Mouse (Mus musculus) intestine, embryonic 16.5 days (tissue): ENCODE measurements around the gene Smu1. TPM values are rescaled to one million over a fixed set of nuclear protein-coding genes. Genes with fewer than 3 reads are reported as not detected.
A peak's percentile ranks its signal among the peaks of the same experiment; 100 is the strongest.
"Not testable (repeated sequence)": the region's sequence is repeated elsewhere in the genome, so short reads cannot be mapped to it uniquely, and the experiment has no call there.

Experiments
- ATAC-seq: fragments of 200-750 bp; cut with Nextera tagmentation; 2 replicates; pipeline ENCODE4 v1.8.0; 2017; ENCODE audit warnings: moderate TSS enrichment, moderate library complexity
- H3K27ac ChIP-seq: fragments of 300-500 bp; sonication (generic); 2 replicates; pipeline ENCODE4 v1.5.1; 2014; ENCODE audit warnings: mild to moderate bottlenecking, low read length
- H3K27me3 ChIP-seq: fragments of 300-500 bp; sonication (generic); replicated peaks from 2 replicates; pipeline ENCODE4 v1.6.1; 2014; ENCODE audit warnings: low read length, control low read depth, mixed read lengths; ENCODE audit not compliant: control insufficient read depth, insufficient read depth
- H3K36me3 ChIP-seq: fragments of 300-500 bp; sonication (generic); 2 replicates; pipeline ENCODE4 v1.6.1; 2014; ENCODE audit warnings: low read length, control low read depth; ENCODE audit not compliant: control insufficient read depth, insufficient read depth
- H3K4me1 ChIP-seq: fragments of 300-500 bp; sonication (generic); 2 replicates; pipeline ENCODE4 v1.6.1; 2014; ENCODE audit warnings: low read length, control low read depth, mixed read lengths; ENCODE audit not compliant: control insufficient read depth, insufficient read depth
- H3K4me2 ChIP-seq: fragments of 300-500 bp; sonication (generic); 2 replicates; pipeline ENCODE4 v1.6.1; 2014; ENCODE audit warnings: low read depth, low read length, control low read depth
- H3K4me3 ChIP-seq: fragments of 300-500 bp; sonication (generic); 2 replicates; pipeline ENCODE4 v1.5.1; 2014; ENCODE audit warnings: mild to moderate bottlenecking, low read length
- H3K9ac ChIP-seq: fragments of 300-500 bp; sonication (generic); 2 replicates; pipeline ENCODE4 v1.6.1; 2014; ENCODE audit warnings: low read depth, low read length
- H3K9me3 ChIP-seq: fragments of 300-500 bp; sonication (generic); 2 replicates; pipeline ENCODE4 v1.6.1; 2016; ENCODE audit warnings: low read length, control low read depth; ENCODE audit not compliant: control insufficient read depth
- WGBS: fragments of 180-500 bp; shearing (Covaris S2); extraction: QIAGEN DNeasy Blood & Tissue Kit; methylation state at CpG from one replicate; pipeline ENCODE4 v1.1.7; 2014; 5-methylcytosine and 5-hydroxymethylcytosine counted together
- polyA plus RNA-seq: library from polyadenylated mRNA; unstranded; fragments of >200 nt; fragmentation: Nextera tagmentation; extraction: Ambion mirVana; gene quantifications from 2 replicates; pipeline ENCODE4 v1.2.1, GENCODE M21; 2015

The Smu1 gene
- polyA plus RNA-seq, result 136 and 145 TPM in 2 replicates

- no peaks in the 10 kb centered on the region for H3K27me3 ChIP-seq
- H3K27ac ChIP-seq, result peak within 1 kb of the TSS; percentile 54; the same call in 1 of the 2 replicates
- 0% methylated on average over 40 of the region's 40 CpGs for WGBS
- H3K4me3 ChIP-seq, result peak within 1 kb of the TSS; percentile 100
- peaks cover 10% of the 10 kb centered on the region; the same call in 1 of the 2 replicates for H3K36me3 ChIP-seq
- no peaks in the 10 kb centered on the region for H3K4me1 ChIP-seq
- H3K9ac ChIP-seq, result peak within 1 kb of the TSS; percentile 90
- no peaks in the 10 kb centered on the region for H3K9me3 ChIP-seq
- peak; percentile 99 for ATAC-seq
- peak within 1 kb of the TSS; percentile 54 for H3K4me2 ChIP-seq
Measured at GRCm38 (mm10) chr4:40757780-40758420, at the start of gene Smu1. TSS of gene Smu1 (minus strand) at chr4:40757923.

- no peaks in the 10 kb centered on the region for H3K4me1 ChIP-seq
- ATAC-seq, result no peak
- no peaks in the 10 kb centered on the region for H3K9me3 ChIP-seq
- no peak overlapping the region for H3K27ac ChIP-seq
- 81% methylated on average over 4 of the region's 4 CpGs for WGBS
- no peak overlapping the region for H3K4me3 ChIP-seq
- H3K27me3 ChIP-seq, result no peaks in the 10 kb centered on the region
- H3K9ac ChIP-seq, result no peak overlapping the region
- H3K4me2 ChIP-seq, result no peak overlapping the region
- 0 out of 2 replicates have a peak, but pooled peaks cover 4% of the 10 kb centered on the region for H3K36me3 ChIP-seq
Measured at GRCm38 (mm10) chr4:40807382-40807781, 49.7 kb upstream of the Smu1 start.

- Histone ChIP-seq H3K27ac (no peak overlapping the region), H3K9ac (no peak overlapping the region), H3K36me3 (0 out of 2 replicates have a peak, but pooled peaks cover 4% of the 10 kb centered on the region), H3K4me3 (no peak overlapping the region), H3K9me3 (no peaks in the 10 kb centered on the region), H3K4me2 (no peak overlapping the region), H3K4me1 (no peaks in the 10 kb centered on the region), H3K27me3 (no peaks in the 10 kb centered on the region)
- 91% methylated on average over 8 of the region's 8 CpGs for WGBS
- ATAC-seq, result no peak
Measured at GRCm38 (mm10) chr4:40805401-40805800, 47.7 kb upstream of the Smu1 start.

- Histone ChIP-seq H3K4me1 (no peaks in the 10 kb centered on the region), H3K36me3 (0 out of 2 replicates have a peak, but pooled peaks cover 4% of the 10 kb centered on the region), H3K9me3 (no peaks in the 10 kb centered on the region), H3K4me2 (no peak overlapping the region), H3K27me3 (no peaks in the 10 kb centered on the region), H3K9ac (no peak overlapping the region), H3K27ac (no peak overlapping the region), H3K4me3 (no peak overlapping the region)
- ATAC-seq, result no peak
- 95% methylated on average over 3 of the region's 3 CpGs for WGBS
Measured at GRCm38 (mm10) chr4:40802787-40803186, 45.1 kb upstream of the Smu1 start.

DNA sequence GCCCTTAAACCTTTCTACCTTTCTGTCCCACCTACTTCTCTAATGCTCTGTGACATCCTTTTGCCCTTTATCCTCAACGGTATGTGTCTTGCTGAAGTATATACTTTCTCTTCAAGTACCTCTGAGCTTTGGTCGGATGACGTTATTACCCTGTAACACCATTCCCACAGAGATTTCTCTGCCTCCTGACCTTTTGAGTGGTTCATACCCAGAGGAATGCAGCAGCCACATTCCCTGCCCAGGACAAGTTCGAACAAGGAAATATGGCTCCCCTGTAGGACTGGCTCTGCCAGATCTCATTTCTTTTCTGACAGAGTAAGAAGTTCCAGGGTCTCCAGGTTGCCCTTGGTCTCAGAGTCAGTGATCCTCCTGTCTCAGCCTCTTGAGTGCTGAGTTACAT is 44.2 kb upstream of the Smu1 start:
- H3K27me3 ChIP-seq, result no peaks in the 10 kb centered on the region
- H3K4me1 ChIP-seq, result no peaks in the 10 kb centered on the region
- no peaks in the 10 kb centered on the region for H3K9me3 ChIP-seq
- ATAC-seq, result no peak
- 78% methylated on average over 4 of the region's 4 CpGs for WGBS
- H3K9ac ChIP-seq, result no peak overlapping the region
- no peak overlapping the region for H3K27ac ChIP-seq
- no peak overlapping the region for H3K4me3 ChIP-seq
- no peaks in the 10 kb centered on the region for H3K36me3 ChIP-seq
- H3K4me2 ChIP-seq, result no peak overlapping the region

- no peak overlapping the region for H3K4me2 ChIP-seq
- ATAC-seq, result no peak
- 84% methylated on average over 3 of the region's 3 CpGs for WGBS
- H3K9ac ChIP-seq, result no peak overlapping the region
- no peaks in the 10 kb centered on the region for H3K9me3 ChIP-seq
- no peaks in the 10 kb centered on the region for H3K27me3 ChIP-seq
- no peaks in the 10 kb centered on the region for H3K4me1 ChIP-seq
- no peak overlapping the region for H3K4me3 ChIP-seq
- no peak overlapping the region for H3K27ac ChIP-seq
- H3K36me3 ChIP-seq, result no peaks in the 10 kb centered on the region
Measured at GRCm38 (mm10) chr4:40800873-40801272, 43.1 kb upstream of the Smu1 start.

GRCm38 (mm10) chr4:40798833-40799555 is 41.3 kb upstream of the Smu1 start:
- not testable (repeated sequence) for H3K36me3 ChIP-seq, H3K9ac ChIP-seq, H3K4me3 ChIP-seq, H3K27me3 ChIP-seq, H3K27ac ChIP-seq, H3K4me1 ChIP-seq, H3K4me2 ChIP-seq, H3K9me3 ChIP-seq
- peak; percentile 86 for ATAC-seq
- WGBS, result 83% methylated on average over 1 of the region's 2 CpGs

GRCm38 (mm10) chr4:40795761-40796160 is 38.0 kb upstream of the Smu1 start:
- no peak overlapping the region for H3K9ac ChIP-seq
- H3K4me2 ChIP-seq, result no peak overlapping the region
- no peak overlapping the region for H3K27ac ChIP-seq
- ATAC-seq, result no peak
- 93% methylated on average over 3 of the region's 3 CpGs for WGBS
- no peak overlapping the region for H3K4me3 ChIP-seq
- H3K36me3 ChIP-seq, result no peaks in the 10 kb centered on the region
- no peaks in the 10 kb centered on the region for H3K27me3 ChIP-seq
- no peaks in the 10 kb centered on the region for H3K4me1 ChIP-seq
- 0 out of 2 replicates have a peak, but pooled peaks cover 5% of the 10 kb centered on the region for H3K9me3 ChIP-seq

DNA sequence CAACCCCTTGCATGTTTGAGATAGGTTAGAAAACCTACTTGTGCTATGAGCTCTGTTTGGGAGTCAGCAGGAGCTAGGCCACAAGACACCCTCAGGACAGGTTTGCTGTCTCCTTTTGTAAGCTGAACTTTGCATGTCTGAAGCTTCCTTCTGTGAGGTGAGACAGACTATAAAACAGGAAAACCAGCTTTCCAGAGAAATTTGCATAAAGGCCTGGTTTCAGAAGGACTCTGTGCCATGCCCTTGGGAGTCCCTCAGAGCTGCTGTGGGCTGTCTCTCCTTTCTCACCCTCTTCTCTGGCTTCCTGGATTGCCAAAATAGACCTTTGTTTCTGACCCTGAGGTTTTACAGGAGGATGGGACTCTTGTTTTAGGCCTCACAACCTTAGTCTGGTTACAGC is 36.6 kb upstream of the Smu1 start:
- H3K9ac ChIP-seq, result no peak overlapping the region
- no peak for ATAC-seq
- no peak overlapping the region for H3K27ac ChIP-seq
- H3K36me3 ChIP-seq, result no peaks in the 10 kb centered on the region
- H3K27me3 ChIP-seq, result no peaks in the 10 kb centered on the region
- 0 out of 2 replicates have a peak, but pooled peaks cover 5% of the 10 kb centered on the region for H3K9me3 ChIP-seq
- no peak overlapping the region for H3K4me3 ChIP-seq
- no peaks in the 10 kb centered on the region for H3K4me1 ChIP-seq
- no peak overlapping the region for H3K4me2 ChIP-seq
